Mouse (Mus musculus) bone marrow, adult 2 months (tissue): ENCODE data around the gene G3bp1. TPM values are rescaled to one million over a fixed set of nuclear protein-coding genes. Genes with fewer than 3 reads are reported as not detected.

Experiments used
- H3K27ac ChIP-seq: fragments of 200-500 bp; 2 replicates; pipeline ENCODE4 v1.5.1; 2012; ENCODE audit warnings: low read depth, mild to moderate bottlenecking, control low read depth, inconsistent platforms, low read length; ENCODE audit not compliant: control insufficient read depth, poor library complexity, insufficient read depth
- H3K4me1 ChIP-seq: fragments of 200-500 bp; 2 replicates; pipeline ENCODE4 v1.6.1; 2011; ENCODE audit warnings: low read length; ENCODE audit not compliant: control insufficient read depth, insufficient read depth
- H3K4me3 ChIP-seq: fragments of 200-500 bp; replicated peaks from 2 replicates; pipeline ENCODE3; 2011; ENCODE audit warnings: mild to moderate bottlenecking, low read depth, low read length, control low read depth; ENCODE audit not compliant: control insufficient read depth
- CTCF ChIP-seq: fragments of 200-500 bp; IDR thresholded peaks from 2 replicates; pipeline ENCODE4 v1.5.1; 2011; ENCODE audit warnings: low read length, control low read depth; ENCODE audit not compliant: control insufficient read depth, insufficient read depth
- POLR2A ChIP-seq: fragments of 200-500 bp; IDR thresholded peaks from 2 replicates; pipeline ENCODE4 v1.6.1; 2011; ENCODE audit warnings: low read depth, mild to moderate bottlenecking, control low read depth, low read length, borderline replicate concordance; ENCODE audit not compliant: control insufficient read depth
- WGBS: fragments of 180-500 bp; shearing (Covaris S2); methylation state at CpG from one replicate; pipeline ENCODE4 v1.1.7; 2018; 5-methylcytosine and 5-hydroxymethylcytosine counted together
- polyA plus RNA-seq: library from polyadenylated mRNA; stranded (reverse); fragments of >200 nt; gene quantifications from 2 replicates; pipeline ENCODE4 v1.2.4, GENCODE M21; 2011; ENCODE audit warnings: low replicate concordance; ENCODE audit not compliant: missing spikeins, insufficient read depth, insufficient read length

G3bp1 gene
- polyA plus RNA-seq, 1 experiment = 38.1 TPM

DNA sequence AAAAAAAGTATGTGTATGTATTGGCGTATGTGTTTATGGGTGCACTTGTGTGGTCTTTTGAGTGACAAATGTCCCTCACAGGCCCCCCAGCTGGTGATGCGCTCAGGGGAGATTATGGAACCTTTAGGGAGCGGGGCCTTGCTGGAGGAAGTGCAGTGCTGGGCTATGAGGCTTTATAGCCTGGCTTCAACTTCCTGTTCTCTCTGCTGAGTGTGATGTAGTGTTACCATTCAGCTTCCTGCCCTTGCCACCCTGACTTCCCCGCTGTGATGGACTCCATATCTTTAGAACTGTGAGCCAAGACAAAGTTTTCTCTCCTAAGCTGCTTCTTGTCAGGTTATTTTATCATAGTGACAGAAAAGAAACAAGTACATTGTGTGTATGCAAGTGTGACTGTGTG lies 73.2 kb downstream of the G3bp1 start:
- TF ChIP-seq POLR2A (no peak), CTCF (no peak)
- H3K4me3 ChIP-seq = no peak overlapping the region
- 44% methylated on average over 4 of the region's 4 CpGs for WGBS
- H3K4me1 ChIP-seq = no peaks in the 10 kb centered on the region
- no peak overlapping the region for H3K27ac ChIP-seq

DNA sequence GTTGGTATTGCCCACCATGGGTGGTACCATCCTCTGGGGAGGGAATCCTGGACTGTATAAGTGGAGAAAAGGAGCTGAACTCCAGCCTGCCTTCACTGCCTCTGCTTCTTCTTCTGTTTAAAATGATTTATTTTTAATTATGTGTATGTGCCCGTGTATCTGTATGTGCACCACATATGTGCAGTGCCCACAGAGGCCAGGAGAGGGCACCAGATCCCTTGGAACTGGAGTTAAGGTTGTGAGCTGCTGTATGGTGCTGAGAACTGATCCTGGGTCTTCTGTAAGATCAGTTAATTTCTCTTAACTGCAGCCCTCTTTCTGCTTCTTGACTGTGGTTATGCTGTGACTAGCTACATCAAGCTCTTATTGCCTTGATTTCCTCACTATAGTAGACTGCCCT lies 76.2 kb downstream of the G3bp1 start:
- H3K4me1 ChIP-seq = no peaks in the 10 kb centered on the region
- 82% methylated on average over 1 of the region's 1 CpGs for WGBS
- no peak for TF ChIP-seq CTCF
- no peak for TF ChIP-seq POLR2A
- no peak overlapping the region for H3K27ac ChIP-seq
- H3K4me3 ChIP-seq = no peak overlapping the region

Other genes starting within 250 kb of the G3bp1 start
- not detected in 2 replicates for gene Fat2, start 133.1 kb upstream of the G3bp1 start, polyA plus RNA-seq
- 79.8 and 90.9 TPM in 2 replicates for gene Sparc, start 46.5 kb upstream of the G3bp1 start, polyA plus RNA-seq
- gene Atox1, start 8.4 kb upstream of the G3bp1 start, polyA plus RNA-seq = 75.4 and 128 TPM in 2 replicates
- not detected in 2 replicates for gene Glra1, start 138.5 kb downstream of the G3bp1 start, polyA plus RNA-seq